Mouse (Mus musculus) thymus, adult 2 months (tissue): ENCODE measurements around the gene Foxd1.

Source experiments
- CTCF ChIP-seq: fragments of 200-500 bp; IDR thresholded peaks from 2 replicates; pipeline ENCODE4 v1.5.1; 2012; ENCODE audit warnings: mild to moderate bottlenecking, control low read depth, low read length, moderate library complexity, borderline replicate concordance; ENCODE audit not compliant: control insufficient read depth, poor library complexity, insufficient read depth; ENCODE audit errors: extremely low read depth
- POLR2A ChIP-seq: fragments of 200-500 bp; IDR thresholded peaks from 2 replicates; pipeline ENCODE4 v1.6.1; 2012; ENCODE audit warnings: mild to moderate bottlenecking, low read length, control low read depth, moderate library complexity; ENCODE audit not compliant: control insufficient read depth, poor library complexity, insufficient read depth; ENCODE audit errors: extremely low read depth

DNA sequence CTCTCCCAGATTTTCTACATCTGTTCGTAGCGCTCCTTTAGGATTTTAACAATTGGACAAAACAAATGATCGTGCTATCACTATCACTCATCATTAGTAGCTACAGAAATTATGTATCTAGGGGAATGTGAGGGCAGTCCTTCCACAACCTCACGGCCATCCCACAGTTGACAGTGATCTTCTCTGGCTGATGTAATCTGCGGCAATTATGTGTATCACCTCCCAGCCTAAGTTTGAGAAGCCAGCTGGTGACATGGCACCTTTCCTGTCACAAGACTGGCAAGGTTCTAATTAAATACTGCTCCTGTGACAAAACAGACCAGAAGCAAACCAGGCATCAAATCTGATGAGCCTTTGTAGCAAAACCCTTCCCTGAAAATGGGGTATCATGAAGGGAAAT is 46.0 kb upstream of the Foxd1 start:
- TF ChIP-seq POLR2A: no peak
- TF ChIP-seq CTCF: no peak
